Mouse (Mus musculus): ENCODE data around the gene Zfp36. TPM values are rescaled to one million over a fixed set of nuclear protein-coding genes. Genes with fewer than 3 reads are reported as not detected.
"Not testable (repeated sequence)": the region's sequence is repeated elsewhere in the genome, so short reads cannot be mapped to it uniquely, and the experiment has no call there.

Gene Zfp36
- polyA plus RNA-seq, 1 experiment from 2014 or later: 3.9 TPM

GRCm38 (mm10) chr7:28387384-28387783 lies 7.3 kb upstream of the Zfp36 start:
- not testable (repeated sequence) for H3K4me3 ChIP-seq (ENCODE audit: low read depth, low read length); H3K36me3 ChIP-seq (ENCODE audit: control insufficient read depth, insufficient read depth, low read length); H3K27me3 ChIP-seq (ENCODE audit: control insufficient read depth, insufficient read depth, low read length); DNase-seq (ENCODE audit: low spot score); H3K9ac ChIP-seq (ENCODE audit: low read depth, low read length); H3K9me3 ChIP-seq (ENCODE audit: control insufficient read depth, low read length); H3K4me1 ChIP-seq (replicated peaks; ENCODE audit: control insufficient read depth, insufficient read depth, low read length); H3K27ac ChIP-seq (ENCODE audit: low read depth, low read length); ATAC-seq (ENCODE audit: low FRiP score); H3K4me2 ChIP-seq (replicated peaks; ENCODE audit: low read depth, low read length)
- WGBS: 89% methylated on average over 7 of the region's 7 CpGs

- not testable (repeated sequence) for ATAC-seq (ENCODE audit: low FRiP score); H3K9me3 ChIP-seq (ENCODE audit: control insufficient read depth, low read length); H3K27me3 ChIP-seq (ENCODE audit: control insufficient read depth, insufficient read depth, low read length); H3K9ac ChIP-seq (ENCODE audit: low read depth, low read length); H3K27ac ChIP-seq (ENCODE audit: low read depth, low read length); H3K4me2 ChIP-seq (replicated peaks; ENCODE audit: low read depth, low read length); DNase-seq (ENCODE audit: low spot score); H3K36me3 ChIP-seq (ENCODE audit: control insufficient read depth, insufficient read depth, low read length); H3K4me1 ChIP-seq (replicated peaks; ENCODE audit: control insufficient read depth, insufficient read depth, low read length); H3K4me3 ChIP-seq (ENCODE audit: low read depth, low read length)
- WGBS: 75% methylated on average over 6 of the region's 6 CpGs
Measured at GRCm38 (mm10) chr7:28386877-28387276, 6.8 kb upstream of the Zfp36 start.

GRCm38 (mm10) chr7:28386462-28386861 lies 6.4 kb upstream of the Zfp36 start:
- peak; percentile 89 for DNase-seq (ENCODE audit: low spot score)
- H3K27ac ChIP-seq (ENCODE audit: low read depth, low read length): no peak overlapping the region
- peaks cover 3% of the 10 kb centered on the region for H3K4me1 ChIP-seq (replicated peaks; ENCODE audit: control insufficient read depth, insufficient read depth, low read length)
- 26% methylated on average over 4 of the region's 4 CpGs for WGBS
- no peaks in the 10 kb centered on the region for H3K9me3 ChIP-seq (ENCODE audit: control insufficient read depth, low read length)
- H3K4me2 ChIP-seq (replicated peaks; ENCODE audit: low read depth, low read length): no peak overlapping the region
- H3K4me3 ChIP-seq (ENCODE audit: low read depth, low read length): no peak overlapping the region
- no peak overlapping the region for H3K9ac ChIP-seq (ENCODE audit: low read depth, low read length)
- peaks cover 4% of the 10 kb centered on the region; the same call in 1 of the 2 replicates for H3K36me3 ChIP-seq (ENCODE audit: control insufficient read depth, insufficient read depth, low read length)
- H3K27me3 ChIP-seq (ENCODE audit: control insufficient read depth, insufficient read depth, low read length): no peaks in the 10 kb centered on the region
- peak; percentile 41; the same call in 1 of the 2 replicates for ATAC-seq (ENCODE audit: low FRiP score)

GRCm38 (mm10) chr7:28386007-28386406 lies 6.0 kb upstream of the Zfp36 start:
- Histone ChIP-seq H3K27me3 (ENCODE audit: control insufficient read depth, insufficient read depth, low read length) (no peaks in the 10 kb centered on the region), H3K9me3 (ENCODE audit: control insufficient read depth, low read length) (no peaks in the 10 kb centered on the region), H3K4me1 (replicated peaks; ENCODE audit: control insufficient read depth, insufficient read depth, low read length) (peaks cover 8% of the 10 kb centered on the region), H3K36me3 (ENCODE audit: control insufficient read depth, insufficient read depth, low read length) (peaks cover 4% of the 10 kb centered on the region; the same call in 1 of the 2 replicates), H3K27ac (ENCODE audit: low read depth, low read length) (no peak overlapping the region), H3K4me2 (replicated peaks; ENCODE audit: low read depth, low read length) (no peak overlapping the region), H3K4me3 (ENCODE audit: low read depth, low read length) (no peak overlapping the region), H3K9ac (ENCODE audit: low read depth, low read length) (no peak overlapping the region)
- DNase-seq (ENCODE audit: low spot score): no peak
- 94% methylated on average over 7 of the region's 7 CpGs for WGBS
- no peak for ATAC-seq (ENCODE audit: low FRiP score)

GRCm38 (mm10) chr7:28385196-28385595 lies 5.1 kb upstream of the Zfp36 start:
- Histone ChIP-seq H3K4me2 (replicated peaks; ENCODE audit: low read depth, low read length) (no peak overlapping the region), H3K27ac (ENCODE audit: low read depth, low read length) (no peak overlapping the region), H3K36me3 (ENCODE audit: control insufficient read depth, insufficient read depth, low read length) (peaks cover under 1% of the 10 kb centered on the region; the same call in 1 of the 2 replicates), H3K9ac (ENCODE audit: low read depth, low read length) (no peak overlapping the region), H3K9me3 (ENCODE audit: control insufficient read depth, low read length) (no peaks in the 10 kb centered on the region), H3K27me3 (ENCODE audit: control insufficient read depth, insufficient read depth, low read length) (no peaks in the 10 kb centered on the region), H3K4me3 (ENCODE audit: low read depth, low read length) (no peak overlapping the region), H3K4me1 (replicated peaks; ENCODE audit: control insufficient read depth, insufficient read depth, low read length) (peaks cover 9% of the 10 kb centered on the region)
- WGBS: 94% methylated on average over 9 of the region's 9 CpGs
- no peak for ATAC-seq (ENCODE audit: low FRiP score)
- DNase-seq (ENCODE audit: low spot score): no peak

- ATAC-seq (ENCODE audit: low FRiP score) (no peak), DNase-seq (ENCODE audit: low spot score) (no peak)
- no peak overlapping the region for H3K27ac ChIP-seq (ENCODE audit: low read depth, low read length)
Measured at GRCm38 (mm10) chr7:28384162-28384561, 4.1 kb upstream of the Zfp36 start.

GRCm38 (mm10) chr7:28383606-28384005 lies 3.6 kb upstream of the Zfp36 start:
- no peak for ATAC-seq (ENCODE audit: low FRiP score)
- no peak overlapping the region for H3K4me2 ChIP-seq (replicated peaks; ENCODE audit: low read depth, low read length)
- no peak overlapping the region for H3K9ac ChIP-seq (ENCODE audit: low read depth, low read length)
- no peaks in the 10 kb centered on the region for H3K9me3 ChIP-seq (ENCODE audit: control insufficient read depth, low read length)
- no peaks in the 10 kb centered on the region for H3K27me3 ChIP-seq (ENCODE audit: control insufficient read depth, insufficient read depth, low read length)
- H3K4me1 ChIP-seq (replicated peaks; ENCODE audit: control insufficient read depth, insufficient read depth, low read length): peaks cover 9% of the 10 kb centered on the region
- no peak for DNase-seq (ENCODE audit: low spot score)
- no peak overlapping the region for H3K4me3 ChIP-seq (ENCODE audit: low read depth, low read length)
- 82% methylated on average over 4 of the region's 4 CpGs for WGBS
- no peaks in the 10 kb centered on the region for H3K36me3 ChIP-seq (ENCODE audit: control insufficient read depth, insufficient read depth, low read length)
- H3K27ac ChIP-seq (ENCODE audit: low read depth, low read length): no peak overlapping the region

More at GRCm38 (mm10) chr7:28384162-28384561, 4.1 kb upstream of the Zfp36 start:
- Histone ChIP-seq H3K36me3 (ENCODE audit: control insufficient read depth, insufficient read depth, low read length) (no peaks in the 10 kb centered on the region), H3K4me3 (ENCODE audit: low read depth, low read length) (no peak overlapping the region), H3K9ac (ENCODE audit: low read depth, low read length) (no peak overlapping the region), H3K4me2 (replicated peaks; ENCODE audit: low read depth, low read length) (no peak overlapping the region), H3K4me1 (replicated peaks; ENCODE audit: control insufficient read depth, insufficient read depth, low read length) (peaks cover 9% of the 10 kb centered on the region), H3K27me3 (ENCODE audit: control insufficient read depth, insufficient read depth, low read length) (no peaks in the 10 kb centered on the region), H3K9me3 (ENCODE audit: control insufficient read depth, low read length) (no peaks in the 10 kb centered on the region)
- 85% methylated on average over 6 of the region's 6 CpGs for WGBS

- 76% methylated on average over 11 of the region's 11 CpGs for WGBS
- no peak overlapping the region for H3K27ac ChIP-seq (ENCODE audit: low read depth, low read length)
- H3K4me1 ChIP-seq (replicated peaks; ENCODE audit: control insufficient read depth, insufficient read depth, low read length): peaks cover 9% of the 10 kb centered on the region
Measured at GRCm38 (mm10) chr7:28382981-28383396, 2.9 kb upstream of the Zfp36 start.

GRCm38 (mm10) chr7:28382347-28382951 lies 2.4 kb upstream of the Zfp36 start:
- 0 out of 2 replicates have a peak overlapping the region, but pooled peaks have one; percentile 71 for H3K27ac ChIP-seq (ENCODE audit: low read depth, low read length)
- DNase-seq (ENCODE audit: low spot score): no peak

More at GRCm38 (mm10) chr7:28382981-28383396, 2.9 kb upstream of the Zfp36 start:
- Histone ChIP-seq H3K9me3 (ENCODE audit: control insufficient read depth, low read length) (no peaks in the 10 kb centered on the region), H3K4me3 (ENCODE audit: low read depth, low read length) (no peak overlapping the region), H3K27me3 (ENCODE audit: control insufficient read depth, insufficient read depth, low read length) (no peaks in the 10 kb centered on the region), H3K36me3 (ENCODE audit: control insufficient read depth, insufficient read depth, low read length) (no peaks in the 10 kb centered on the region), H3K4me2 (replicated peaks; ENCODE audit: low read depth, low read length) (no peak overlapping the region), H3K9ac (ENCODE audit: low read depth, low read length) (no peak overlapping the region)
- DNase-seq (ENCODE audit: low spot score): no peak
- ATAC-seq (ENCODE audit: low FRiP score): no peak

More at GRCm38 (mm10) chr7:28382347-28382951, 2.4 kb upstream of the Zfp36 start:
- no peak for ATAC-seq (ENCODE audit: low FRiP score)
- H3K9ac ChIP-seq (ENCODE audit: low read depth, low read length): no peak overlapping the region
- no peaks in the 10 kb centered on the region for H3K27me3 ChIP-seq (ENCODE audit: control insufficient read depth, insufficient read depth, low read length)
- H3K4me2 ChIP-seq (replicated peaks; ENCODE audit: low read depth, low read length): no peak overlapping the region
- H3K4me3 ChIP-seq (ENCODE audit: low read depth, low read length): no peak overlapping the region
- no peaks in the 10 kb centered on the region for H3K9me3 ChIP-seq (ENCODE audit: control insufficient read depth, low read length)
- no peaks in the 10 kb centered on the region for H3K36me3 ChIP-seq (ENCODE audit: control insufficient read depth, insufficient read depth, low read length)
- 75% methylated on average over 9 of the region's 12 CpGs for WGBS
- peaks cover 9% of the 10 kb centered on the region for H3K4me1 ChIP-seq (replicated peaks; ENCODE audit: control insufficient read depth, insufficient read depth, low read length)
